Mouse (Mus musculus): ENCODE measurements around the gene Gm20388. TPM values are rescaled to one million over a fixed set of nuclear protein-coding genes. Genes with fewer than 3 reads are reported as not detected.

The Gm20388 gene
- polyA plus RNA-seq, 1 experiment from 2014 or later, result not detected

- Histone ChIP-seq H3K27me3 (ENCODE audit: control insufficient read depth, insufficient read depth, low read length) (no peaks in the 10 kb centered on the region), H3K36me3 (ENCODE audit: control insufficient read depth, insufficient read depth, low read length) (no peaks in the 10 kb centered on the region), H3K9me3 (ENCODE audit: control insufficient read depth, low read length) (no peaks in the 10 kb centered on the region), H3K4me1 (ENCODE audit: control insufficient read depth, insufficient read depth, low read length) (peaks cover 35% of the 10 kb centered on the region), H3K9ac (ENCODE audit: low read depth, low read length) (no peak overlapping the region), H3K27ac (ENCODE audit: low read depth, low read length) (peak overlapping the region; percentile 37; the same call in 1 of the 2 replicates), H3K4me2 (replicated peaks; ENCODE audit: low read depth, low read length) (no peak overlapping the region), H3K4me3 (ENCODE audit: low read length) (no peak overlapping the region)
- 13% methylated on average over 5 of the region's 5 CpGs for WGBS
- ATAC-seq (ENCODE audit: low FRiP score, low TSS enrichment), result 0 out of 2 replicates have a peak, but pooled peaks have one; percentile 20
These were observed 424.2 kb downstream of the Gm20388 start for GRCm38 (mm10) chr8:120334878-120335261.

- Histone ChIP-seq H3K27ac (ENCODE audit: low read depth, low read length) (peak overlapping the region; percentile 37; the same call in 1 of the 2 replicates), H3K4me1 (ENCODE audit: control insufficient read depth, insufficient read depth, low read length) (peaks cover 36% of the 10 kb centered on the region), H3K9ac (ENCODE audit: low read depth, low read length) (no peak overlapping the region), H3K4me3 (ENCODE audit: low read length) (no peak overlapping the region), H3K4me2 (replicated peaks; ENCODE audit: low read depth, low read length) (peak overlapping the region; percentile 3; the same call in 1 of the 2 replicates), H3K27me3 (ENCODE audit: control insufficient read depth, insufficient read depth, low read length) (no peaks in the 10 kb centered on the region), H3K36me3 (ENCODE audit: control insufficient read depth, insufficient read depth, low read length) (no peaks in the 10 kb centered on the region), H3K9me3 (ENCODE audit: control insufficient read depth, low read length) (no peaks in the 10 kb centered on the region)
- peak; percentile 43; the same call in 1 of the 2 replicates for ATAC-seq (ENCODE audit: low FRiP score, low TSS enrichment)
- 8% methylated on average over 17 of the region's 17 CpGs for WGBS
These were observed 424.8 kb downstream of the Gm20388 start for GRCm38 (mm10) chr8:120335262-120336086.

DNA sequence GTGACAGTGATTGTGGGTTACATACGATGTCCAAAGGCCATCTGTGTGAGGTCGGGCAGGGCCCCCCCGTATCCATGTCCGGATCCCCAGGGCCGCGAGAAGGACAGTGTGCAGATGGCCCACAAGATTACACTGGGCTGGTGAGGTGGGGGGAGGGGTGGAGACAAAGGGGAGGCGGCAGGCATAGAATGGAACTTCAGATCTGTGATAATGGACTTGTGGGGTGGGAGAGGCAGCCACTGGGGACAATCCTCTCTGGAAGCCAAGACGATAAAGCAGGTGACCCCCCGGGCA, 425.4 kb downstream of the Gm20388 start:
- ATAC-seq (ENCODE audit: low FRiP score, low TSS enrichment), result peak; percentile 22; the same call in 1 of the 2 replicates
- Histone ChIP-seq H3K27ac (ENCODE audit: low read depth, low read length) (no peak overlapping the region; the same call in 1 of the 2 replicates), H3K9ac (ENCODE audit: low read depth, low read length) (no peak overlapping the region)

GRCm38 (mm10) chr8:120336909-120337555, 426.4 kb downstream of the Gm20388 start:
- H3K4me2 ChIP-seq (replicated peaks; ENCODE audit: low read depth, low read length), result no peak overlapping the region
- H3K4me3 ChIP-seq (ENCODE audit: low read length), result no peak overlapping the region
- H3K9ac ChIP-seq (ENCODE audit: low read depth, low read length), result no peak overlapping the region
- H3K27me3 ChIP-seq (ENCODE audit: control insufficient read depth, insufficient read depth, low read length), result no peaks in the 10 kb centered on the region
- peaks cover 29% of the 10 kb centered on the region for H3K4me1 ChIP-seq (ENCODE audit: control insufficient read depth, insufficient read depth, low read length)
- no peaks in the 10 kb centered on the region for H3K36me3 ChIP-seq (ENCODE audit: control insufficient read depth, insufficient read depth, low read length)
- no peak overlapping the region for H3K27ac ChIP-seq (ENCODE audit: low read depth, low read length)
- 59% methylated on average over 5 of the region's 5 CpGs for WGBS
- no peak for ATAC-seq (ENCODE audit: low FRiP score, low TSS enrichment)
- no peaks in the 10 kb centered on the region for H3K9me3 ChIP-seq (ENCODE audit: control insufficient read depth, low read length)

More for the DNA sequence above, 425.4 kb downstream of the Gm20388 start:
- no peaks in the 10 kb centered on the region for H3K9me3 ChIP-seq (ENCODE audit: control insufficient read depth, low read length)
- H3K27me3 ChIP-seq (ENCODE audit: control insufficient read depth, insufficient read depth, low read length), result no peaks in the 10 kb centered on the region
- H3K4me3 ChIP-seq (ENCODE audit: low read length), result no peak overlapping the region
- 2% methylated on average over 9 of the region's 9 CpGs for WGBS
- H3K36me3 ChIP-seq (ENCODE audit: control insufficient read depth, insufficient read depth, low read length), result no peaks in the 10 kb centered on the region
- no peak overlapping the region for H3K4me2 ChIP-seq (replicated peaks; ENCODE audit: low read depth, low read length)
- H3K4me1 ChIP-seq (ENCODE audit: control insufficient read depth, insufficient read depth, low read length), result peaks cover 36% of the 10 kb centered on the region

DNA sequence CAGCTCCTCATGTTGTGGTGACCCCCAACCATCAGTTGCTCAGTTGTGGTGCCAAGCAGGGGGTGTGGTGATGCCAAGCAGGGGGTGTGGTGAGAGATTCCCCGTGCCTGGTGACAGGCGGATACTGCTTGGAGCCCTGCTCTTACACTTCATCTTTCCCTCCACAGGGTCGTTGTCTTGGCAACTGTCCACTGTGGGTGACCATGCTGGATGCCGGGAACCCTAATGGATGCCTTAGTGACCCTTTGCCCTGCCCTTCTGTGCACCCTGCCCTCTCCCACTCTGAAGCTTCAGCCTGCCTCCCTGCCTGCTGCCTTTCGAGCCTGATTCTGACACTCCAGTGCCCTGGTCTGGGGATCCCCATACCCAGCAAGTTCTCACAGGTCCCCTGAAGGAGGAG, 427.0 kb downstream of the Gm20388 start:
- H3K4me2 ChIP-seq (replicated peaks; ENCODE audit: low read depth, low read length), result no peak overlapping the region
- no peak overlapping the region for H3K9ac ChIP-seq (ENCODE audit: low read depth, low read length)
- no peaks in the 10 kb centered on the region for H3K36me3 ChIP-seq (ENCODE audit: control insufficient read depth, insufficient read depth, low read length)
- H3K9me3 ChIP-seq (ENCODE audit: control insufficient read depth, low read length), result no peaks in the 10 kb centered on the region
- H3K4me1 ChIP-seq (ENCODE audit: control insufficient read depth, insufficient read depth, low read length), result peaks cover 33% of the 10 kb centered on the region
- ATAC-seq (ENCODE audit: low FRiP score, low TSS enrichment), result no peak
- no peaks in the 10 kb centered on the region for H3K27me3 ChIP-seq (ENCODE audit: control insufficient read depth, insufficient read depth, low read length)
- WGBS, result 51% methylated on average over 5 of the region's 5 CpGs
- no peak overlapping the region for H3K4me3 ChIP-seq (ENCODE audit: low read length)
- no peak overlapping the region for H3K27ac ChIP-seq (ENCODE audit: low read depth, low read length)

- no peak overlapping the region for H3K9ac ChIP-seq (ENCODE audit: low read depth, low read length)
- H3K4me2 ChIP-seq (replicated peaks; ENCODE audit: low read depth, low read length), result no peak overlapping the region
- no peaks in the 10 kb centered on the region for H3K36me3 ChIP-seq (ENCODE audit: control insufficient read depth, insufficient read depth, low read length)
- H3K4me1 ChIP-seq (ENCODE audit: control insufficient read depth, insufficient read depth, low read length), result peaks cover 40% of the 10 kb centered on the region
- no peak overlapping the region for H3K27ac ChIP-seq (ENCODE audit: low read depth, low read length)
- WGBS, result 90% methylated on average over 7 of the region's 7 CpGs
- no peak overlapping the region for H3K4me3 ChIP-seq (ENCODE audit: low read length)
- H3K27me3 ChIP-seq (ENCODE audit: control insufficient read depth, insufficient read depth, low read length), result no peaks in the 10 kb centered on the region
- no peaks in the 10 kb centered on the region for H3K9me3 ChIP-seq (ENCODE audit: control insufficient read depth, low read length)
- no peak for ATAC-seq (ENCODE audit: low FRiP score, low TSS enrichment)
These were observed 428.0 kb downstream of the Gm20388 start for GRCm38 (mm10) chr8:120338678-120339077.

DNA sequence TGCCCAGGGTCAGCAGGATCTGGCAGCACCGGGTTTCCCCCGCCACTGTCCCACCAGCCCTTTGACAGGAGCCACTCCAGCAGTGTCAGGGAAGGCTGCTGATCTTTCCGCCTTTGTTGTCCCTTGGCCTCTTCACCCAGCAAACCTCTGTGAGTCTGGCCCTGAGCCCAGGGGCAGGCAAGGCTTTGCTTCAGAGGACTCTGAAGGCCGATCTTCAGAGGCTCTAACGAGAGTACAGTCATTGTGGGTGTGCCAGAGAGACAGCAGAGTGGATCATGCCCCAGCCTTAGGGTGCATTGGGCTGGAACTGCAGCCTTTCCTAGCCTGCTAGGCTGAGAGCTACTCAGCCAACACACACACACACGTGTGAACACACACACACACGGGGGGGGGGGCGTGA, 429.1 kb downstream of the Gm20388 start:
- Histone ChIP-seq H3K9ac (ENCODE audit: low read depth, low read length) (0 out of 2 replicates have a peak overlapping the region, but pooled peaks have one; percentile 12), H3K9me3 (ENCODE audit: control insufficient read depth, low read length) (no peaks in the 10 kb centered on the region), H3K27me3 (ENCODE audit: control insufficient read depth, insufficient read depth, low read length) (no peaks in the 10 kb centered on the region), H3K36me3 (ENCODE audit: control insufficient read depth, insufficient read depth, low read length) (no peaks in the 10 kb centered on the region), H3K27ac (ENCODE audit: low read depth, low read length) (no peak overlapping the region), H3K4me3 (ENCODE audit: low read length) (no peak overlapping the region), H3K4me2 (replicated peaks; ENCODE audit: low read depth, low read length) (no peak overlapping the region), H3K4me1 (ENCODE audit: control insufficient read depth, insufficient read depth, low read length) (peaks cover 45% of the 10 kb centered on the region)
- no peak for ATAC-seq (ENCODE audit: low FRiP score, low TSS enrichment)
- 48% methylated on average over 7 of the region's 8 CpGs for WGBS

DNA sequence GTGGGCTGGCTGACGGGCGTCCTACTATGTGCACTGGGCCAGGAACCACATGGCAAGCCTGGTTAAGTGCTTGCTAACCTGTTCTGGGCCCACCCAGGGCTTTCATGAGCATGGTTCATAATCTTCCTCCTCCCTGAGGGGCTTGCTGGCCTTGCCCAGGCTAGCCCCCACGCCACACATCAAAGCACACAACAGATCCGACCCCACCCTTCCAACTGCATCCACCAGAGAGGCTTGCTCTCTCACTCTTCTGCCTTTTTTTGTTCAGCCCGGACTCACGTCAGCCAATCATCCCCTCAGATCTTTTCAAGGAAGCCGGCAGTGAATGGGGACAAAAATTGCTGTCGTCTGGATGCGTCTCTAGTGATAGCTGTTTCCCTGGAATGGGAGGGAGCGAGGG, 430.5 kb downstream of the Gm20388 start:
- H3K9me3 ChIP-seq (ENCODE audit: control insufficient read depth, low read length), result no peaks in the 10 kb centered on the region
- H3K27ac ChIP-seq (ENCODE audit: low read depth, low read length), result no peak overlapping the region
- H3K4me2 ChIP-seq (replicated peaks; ENCODE audit: low read depth, low read length), result no peak overlapping the region
- no peak overlapping the region for H3K9ac ChIP-seq (ENCODE audit: low read depth, low read length)
- peaks cover 41% of the 10 kb centered on the region for H3K4me1 ChIP-seq (ENCODE audit: control insufficient read depth, insufficient read depth, low read length)
- WGBS, result 79% methylated on average over 10 of the region's 10 CpGs
- no peaks in the 10 kb centered on the region for H3K36me3 ChIP-seq (ENCODE audit: control insufficient read depth, insufficient read depth, low read length)
- no peaks in the 10 kb centered on the region for H3K27me3 ChIP-seq (ENCODE audit: control insufficient read depth, insufficient read depth, low read length)
- ATAC-seq (ENCODE audit: low FRiP score, low TSS enrichment), result no peak
- H3K4me3 ChIP-seq (ENCODE audit: low read length), result no peak overlapping the region
